Mouse (Mus musculus) lung, adult 18-20 months (tissue): ENCODE measurements at regions not wholly inside any gene's neighbourhood (a gene's known extent, or its start where the extent isn't known, plus 50 kb on each side); places are given as distances from the start of the nearest gene placed in this dataset.

Source experiments
- DNase-seq, 2 experiments: peaks; one replicate each; pipeline ENCODE4 v3.0.0; 2022; ENCODE audit warnings: mixed read lengths in 2 of 2

- no peak for DNase-seq
These were observed 54.1 kb upstream of the Rell1 start for GRCm38 (mm10) chr5:64022633-64023323.

GRCm38 (mm10) chr5:64023324-64023650, 54.6 kb upstream of the Rell1 start:
- no peak for DNase-seq

GRCm38 (mm10) chr5:64024420-64024819, 55.7 kb upstream of the Rell1 start:
- DNase-seq: no peak

- no peak for DNase-seq
These were observed 59.0 kb upstream of the Rell1 start for GRCm38 (mm10) chr5:64027733-64028132.

GRCm38 (mm10) chr5:64029622-64030145, 61.0 kb upstream of the Rell1 start:
- peak; percentile 24 to 43 for DNase-seq

- DNase-seq: peak in 1 of 2 experiments; percentile 44
These were observed 61.7 kb upstream of the Rell1 start for GRCm38 (mm10) chr5:64030281-64030960.

- DNase-seq: no peak
These were observed 54.4 kb upstream of the Pgm2 start for GRCm38 (mm10) chr5:64038394-64038793.

- DNase-seq: peak; percentile 32 to 36
These were observed 52.1 kb upstream of the Pgm2 start for GRCm38 (mm10) chr5:64040676-64041075.
